Mouse (Mus musculus): ENCODE data around the gene Gnpat. TPM values are rescaled to one million over a fixed set of nuclear protein-coding genes. Genes with fewer than 3 reads are reported as not detected.

The Gnpat gene
- total and polyA plus RNA-seq, 3 experiments, result 74.3 to 637 (median 117) TPM

GRCm38 (mm10) chr8:124833430-124834205 lies 29.2 kb upstream of the Gnpat start:
- Histone ChIP-seq H3K4me1 (ENCODE audit: control insufficient read depth in 1 of 2, insufficient read depth in 2 of 2, low read length in 2 of 2) (no peaks in the 10 kb centered on the region), H3K36me3 (ENCODE audit: control insufficient read depth in 1 of 2, insufficient read depth in 2 of 2, low read length in 2 of 2) (no peaks in the 10 kb centered on the region), H3K27me3 (ENCODE audit: control insufficient read depth in 1 of 2, insufficient read depth in 2 of 2, low read length in 2 of 2) (no peaks in the 10 kb centered on the region), H3K9me3 (replicated peaks; ENCODE audit: insufficient read depth, low read length) (no peaks in the 10 kb centered on the region), H3K4me3 (ENCODE audit: control insufficient read depth in 1 of 2, insufficient read depth in 1 of 2, low read depth in 2 of 2, low read length in 2 of 2) (no peak overlapping the region), H3K9ac (ENCODE audit: control insufficient read depth, low read depth, low read length, poor library complexity, severe bottlenecking) (no peak overlapping the region), H3K27ac (ENCODE audit: control insufficient read depth, low read depth, low read length) (no peak overlapping the region), H3K79me2 (ENCODE audit: control insufficient read depth, insufficient read depth, low read length, poor library complexity) (no peaks in the 10 kb centered on the region)
- no peak for DNase-seq (ENCODE audit: low read depth, low spot score)
- TF ChIP-seq JUND (IDR thresholded peaks at IDR 0.05; ENCODE audit: low read depth, low read length), result no peak
- no peak for TF ChIP-seq RAD21 (IDR thresholded peaks at IDR 0.05; ENCODE audit: low read depth, low read length)
- no peak for TF ChIP-seq RCOR1 (IDR thresholded peaks at IDR 0.05; ENCODE audit: low read depth, low read length)
- no peak for TF ChIP-seq POLR2A (IDR thresholded peaks at IDR 0.05; ENCODE audit: control insufficient read depth in 1 of 2, insufficient read depth in 1 of 2, low read depth in 1 of 2, low read length in 2 of 2, poor library complexity in 1 of 2)
- no peak for TF ChIP-seq EP300 (IDR thresholded peaks at IDR 0.05; ENCODE audit: low read depth in 1 of 2, low read length in 2 of 2)
- no peak for TF ChIP-seq POLR2AphosphoS2 (IDR thresholded peaks at IDR 0.05; ENCODE audit: low read length)
- TF ChIP-seq GABPA (IDR thresholded peaks at IDR 0.05; ENCODE audit: low read depth, low read length), result no peak
- no peak for TF ChIP-seq MEF2A (IDR thresholded peaks at IDR 0.05; ENCODE audit: extremely low read depth, insufficient replicate concordance, low read depth, low read length, poor library complexity, severe bottlenecking)
- no peak for TF ChIP-seq KAT2A (conservative IDR thresholded peaks at IDR 0.05; ENCODE audit: low read depth, low read length)
- no peak for TF ChIP-seq GATA1 (IDR thresholded peaks at IDR 0.05; ENCODE audit: low read depth, low read length)
- TF ChIP-seq CTCF (IDR thresholded peaks at IDR 0.05 in 2 of 3, conservative IDR thresholded peaks at IDR 0.05 in 1 of 3; ENCODE audit: control insufficient read depth in 1 of 3, insufficient read depth in 1 of 3, low read depth in 2 of 3, low read length in 3 of 3, poor library complexity in 1 of 3, severe bottlenecking in 1 of 3), result no peak
- no peak for TF ChIP-seq MAX (IDR thresholded peaks at IDR 0.05; ENCODE audit: low read length)
- no peak for TF ChIP-seq TAL1 (IDR thresholded peaks at IDR 0.05; ENCODE audit: low read length)
- TF ChIP-seq SIN3A (IDR thresholded peaks at IDR 0.05; ENCODE audit: low read length), result no peak
- no peak for TF ChIP-seq NELFE (IDR thresholded peaks at IDR 0.05; ENCODE audit: low read depth, low read length)
- TF ChIP-seq ZNF384 (IDR thresholded peaks at IDR 0.05; ENCODE audit: low read depth, low read length), result no peak
- no peak for TF ChIP-seq ZC3H11A (IDR thresholded peaks at IDR 0.05; ENCODE audit: low read depth, low read length)
- no peak for TF ChIP-seq ETS1 (IDR thresholded peaks at IDR 0.05; ENCODE audit: low read depth, low read length)

DNA sequence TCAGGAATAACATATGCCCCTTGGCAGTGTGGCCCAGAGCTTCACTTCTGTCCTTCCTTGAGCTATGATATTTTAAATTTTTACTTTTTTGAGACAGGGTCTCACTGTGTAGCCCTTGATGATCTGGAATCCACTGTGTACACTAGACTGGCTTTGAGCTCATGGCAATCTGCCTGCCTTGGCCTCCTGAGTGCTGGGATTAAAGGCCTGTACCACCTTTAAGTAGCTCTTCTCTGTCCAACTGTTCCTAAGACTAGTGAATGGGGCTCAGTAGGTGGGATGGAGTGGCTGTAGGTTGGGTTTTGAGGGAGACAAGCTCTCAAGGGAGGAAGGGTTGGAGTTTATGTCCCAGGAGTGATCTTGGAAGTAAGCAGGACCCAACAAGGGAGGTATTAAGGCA lies 27.0 kb upstream of the Gnpat start:
- Histone ChIP-seq H3K4me1 (ENCODE audit: control insufficient read depth in 1 of 2, insufficient read depth in 2 of 2, low read length in 2 of 2) (no peaks in the 10 kb centered on the region), H3K27me3 (ENCODE audit: control insufficient read depth in 1 of 2, insufficient read depth in 2 of 2, low read length in 2 of 2) (no peaks in the 10 kb centered on the region), H3K9me3 (replicated peaks; ENCODE audit: insufficient read depth, low read length) (no peaks in the 10 kb centered on the region), H3K79me2 (ENCODE audit: control insufficient read depth, insufficient read depth, low read length, poor library complexity) (no peaks in the 10 kb centered on the region), H3K9ac (ENCODE audit: control insufficient read depth, low read depth, low read length, poor library complexity, severe bottlenecking) (no peak overlapping the region), H3K27ac (ENCODE audit: control insufficient read depth, low read depth, low read length) (no peak overlapping the region), H3K36me3 (ENCODE audit: control insufficient read depth in 1 of 2, insufficient read depth in 2 of 2, low read length in 2 of 2) (peaks cover 0 to 3% of the 10 kb centered on the region in 2 experiments; a peak in 1 of 4 replicates), H3K4me3 (ENCODE audit: control insufficient read depth in 1 of 2, insufficient read depth in 1 of 2, low read depth in 2 of 2, low read length in 2 of 2) (no peak overlapping the region)
- DNase-seq (ENCODE audit: low read depth, low spot score), result no peak
- TF ChIP-seq EP300 (IDR thresholded peaks at IDR 0.05; ENCODE audit: low read depth in 1 of 2, low read length in 2 of 2) (no peak), USF2 (IDR thresholded peaks at IDR 0.05; ENCODE audit: borderline replicate concordance in 1 of 2, insufficient read depth in 1 of 2, low read depth in 1 of 2, low read length in 2 of 2) (no peak), CHD1 (IDR thresholded peaks at IDR 0.05; ENCODE audit: low read depth, low read length) (no peak), POLR2AphosphoS2 (IDR thresholded peaks at IDR 0.05; ENCODE audit: low read length) (peak; percentile 51; the same call in 1 of the 2 replicates), KAT2A (conservative IDR thresholded peaks at IDR 0.05; ENCODE audit: low read depth, low read length) (no peak), NELFE (IDR thresholded peaks at IDR 0.05; ENCODE audit: low read depth, low read length) (no peak)

All from MEL (cell line).